Mouse (Mus musculus) liver, adult 2 months (tissue): ENCODE results near the gene Glis2. TPM values are rescaled to one million over a fixed set of nuclear protein-coding genes. Genes with fewer than 3 reads are reported as not detected.

Experiments
- DNase-seq: peaks from one replicate; pipeline ENCODE4 v3.0.0-alpha.2; 2011; ENCODE audit warnings: low read depth, low spot score; ENCODE audit errors: extremely low read depth
- H3K27ac ChIP-seq: fragments of 200-500 bp; replicated peaks from 2 replicates; pipeline ENCODE4 v1.5.1; 2012; ENCODE audit warnings: low read depth, mild to moderate bottlenecking, control low read depth, inconsistent platforms, low read length; ENCODE audit not compliant: insufficient read depth
- H3K27me3 ChIP-seq: fragments of 200-500 bp; 2 replicates; pipeline ENCODE4 v1.6.1; 2012; ENCODE audit warnings: mild to moderate bottlenecking, moderate library complexity, low read length, inconsistent platforms; ENCODE audit not compliant: control insufficient read depth, insufficient read depth
- H3K36me3 ChIP-seq: fragments of 200-500 bp; 2 replicates; pipeline ENCODE4 v1.6.1; 2012; ENCODE audit warnings: low read length, inconsistent platforms; ENCODE audit not compliant: control insufficient read depth, insufficient read depth
- H3K4me1 ChIP-seq: fragments of 200-500 bp; 2 replicates; pipeline ENCODE4 v1.6.1; 2011; ENCODE audit warnings: low read length; ENCODE audit not compliant: control insufficient read depth, insufficient read depth
- H3K4me3 ChIP-seq: fragments of 200-500 bp; 2 replicates; pipeline ENCODE4 v1.5.1; 2011; ENCODE audit warnings: low read depth, mild to moderate bottlenecking, control low read depth, low read length, moderate library complexity; ENCODE audit not compliant: insufficient read depth
- H3K79me2 ChIP-seq: fragments of 200-500 bp; 2 replicates; pipeline ENCODE4 v1.6.1; 2012; ENCODE audit warnings: inconsistent platforms, mild to moderate bottlenecking, low read length, moderate library complexity; ENCODE audit not compliant: control insufficient read depth, insufficient read depth
- H3K9ac ChIP-seq: fragments of 200-500 bp; 2 replicates; pipeline ENCODE4 v1.6.1; 2012; ENCODE audit warnings: low read depth, mild to moderate bottlenecking, control low read depth, inconsistent platforms, low read length
- CTCF ChIP-seq: fragments of 200-500 bp; IDR thresholded peaks from 2 replicates; pipeline ENCODE4 v1.5.1; 2011; ENCODE audit warnings: low read depth, low read length, control low read depth
- POLR2A ChIP-seq: fragments of 200-500 bp; IDR thresholded peaks from 2 replicates; pipeline ENCODE4 v1.6.1; 2011; ENCODE audit warnings: low read length, control low read depth; ENCODE audit not compliant: insufficient read depth; ENCODE audit errors: extremely low read depth
- WGBS: fragments of 180-500 bp; shearing (Covaris S2); methylation state at CpG from one replicate; pipeline ENCODE4 v1.1.7; 2018; 5-methylcytosine and 5-hydroxymethylcytosine counted together
- polyA plus RNA-seq: library from polyadenylated mRNA; depleted of rRNA; stranded (reverse); fragments of >200 nt; gene quantifications from 2 replicates; pipeline ENCODE4 v1.2.3, GENCODE M21; 2012
- total RNA-seq: library from RNA; depleted of rRNA; stranded (reverse); fragments of >200 nt; gene quantifications from 2 replicates; pipeline ENCODE4 v1.2.3, GENCODE M21; 2014

The Glis2 gene
- total and polyA plus RNA-seq, 2 experiments, result 0.55 to 2.5 TPM

GRCm38 (mm10) chr16:4597296-4597695, 2.8 kb downstream of the Glis2 start:
- H3K9ac ChIP-seq, result no peak overlapping the region

GRCm38 (mm10) chr16:4598041-4598440, 3.5 kb downstream of the Glis2 start:
- Histone ChIP-seq H3K36me3 (no peaks in the 10 kb centered on the region), H3K9ac (no peak overlapping the region), H3K4me1 (peaks cover 5% of the 10 kb centered on the region), H3K27ac (no peak overlapping the region), H3K4me3 (no peak overlapping the region), H3K79me2 (no peaks in the 10 kb centered on the region), H3K27me3 (0 out of 2 replicates have a peak, but pooled peaks cover 5% of the 10 kb centered on the region)
- DNase-seq, result no peak
- TF ChIP-seq POLR2A (no peak), CTCF (no peak)
- 88% methylated on average over 5 of the region's 5 CpGs for WGBS

More at GRCm38 (mm10) chr16:4597296-4597695, 2.8 kb downstream of the Glis2 start:
- Histone ChIP-seq H3K27me3 (0 out of 2 replicates have a peak, but pooled peaks cover 5% of the 10 kb centered on the region), H3K27ac (no peak overlapping the region), H3K79me2 (no peaks in the 10 kb centered on the region), H3K4me3 (no peak overlapping the region), H3K4me1 (peaks cover 5% of the 10 kb centered on the region), H3K36me3 (no peaks in the 10 kb centered on the region)
- no peak for TF ChIP-seq CTCF
- no peak for TF ChIP-seq POLR2A
- 75% methylated on average over 7 of the region's 7 CpGs for WGBS
- no peak for DNase-seq

GRCm38 (mm10) chr16:4598891-4599543, 4.5 kb downstream of the Glis2 start:
- Histone ChIP-seq H3K4me3 (no peak overlapping the region), H3K79me2 (no peaks in the 10 kb centered on the region), H3K36me3 (no peaks in the 10 kb centered on the region), H3K27ac (no peak overlapping the region), H3K9ac (no peak overlapping the region), H3K4me1 (no peaks in the 10 kb centered on the region), H3K27me3 (0 out of 2 replicates have a peak, but pooled peaks cover 3% of the 10 kb centered on the region)
- DNase-seq, result no peak
- WGBS, result 68% methylated on average over 6 of the region's 6 CpGs
- TF ChIP-seq CTCF (no peak), POLR2A (no peak)

GRCm38 (mm10) chr16:4599616-4600015, 5.1 kb downstream of the Glis2 start:
- Histone ChIP-seq H3K9ac (no peak overlapping the region), H3K36me3 (no peaks in the 10 kb centered on the region), H3K79me2 (no peaks in the 10 kb centered on the region), H3K4me3 (no peak overlapping the region), H3K4me1 (no peaks in the 10 kb centered on the region), H3K27me3 (0 out of 2 replicates have a peak, but pooled peaks cover 3% of the 10 kb centered on the region), H3K27ac (no peak overlapping the region)
- TF ChIP-seq CTCF, result no peak
- no peak for TF ChIP-seq POLR2A
- no peak for DNase-seq
- WGBS, result 85% methylated on average over 3 of the region's 3 CpGs

GRCm38 (mm10) chr16:4600701-4601310, 6.3 kb downstream of the Glis2 start:
- TF ChIP-seq CTCF (no peak), POLR2A (no peak)
- DNase-seq, result no peak
- WGBS, result 81% methylated on average over 9 of the region's 9 CpGs
- no peak overlapping the region for H3K27ac ChIP-seq
- H3K27me3 ChIP-seq, result no peaks in the 10 kb centered on the region
- H3K36me3 ChIP-seq, result no peaks in the 10 kb centered on the region
- H3K4me3 ChIP-seq, result no peak overlapping the region
- H3K9ac ChIP-seq, result no peak overlapping the region
- H3K79me2 ChIP-seq, result no peaks in the 10 kb centered on the region
- no peaks in the 10 kb centered on the region for H3K4me1 ChIP-seq

GRCm38 (mm10) chr16:4602189-4602588, 7.7 kb downstream of the Glis2 start:
- H3K79me2 ChIP-seq, result no peaks in the 10 kb centered on the region
- no peaks in the 10 kb centered on the region for H3K27me3 ChIP-seq
- no peaks in the 10 kb centered on the region for H3K36me3 ChIP-seq
- no peak for TF ChIP-seq CTCF
- no peak for TF ChIP-seq POLR2A
- H3K4me1 ChIP-seq, result no peaks in the 10 kb centered on the region
- 29% methylated on average over 3 of the region's 3 CpGs for WGBS
- no peak for DNase-seq
- H3K9ac ChIP-seq, result no peak overlapping the region
- H3K4me3 ChIP-seq, result no peak overlapping the region
- no peak overlapping the region for H3K27ac ChIP-seq
